Mouse (Mus musculus) MEL (cell line): ENCODE measurements at regions not wholly inside any gene's neighbourhood (a gene's known extent, or its start where the extent isn't known, plus 50 kb on each side); places are given as distances from the start of the nearest gene placed in this dataset.

Source experiments
- DNase-seq: peaks from one replicate; pipeline ENCODE4 v3.0.0; 2011; ENCODE audit warnings: low read depth, low spot score
- H3K27ac ChIP-seq: 2 replicates; pipeline ENCODE4 v1.5.1; 2012; ENCODE audit warnings: low read depth, mild to moderate bottlenecking, control low read depth, low read length, moderate library complexity; ENCODE audit not compliant: control insufficient read depth
- H3K27me3 ChIP-seq, 2 experiments: fragments of 150-350 bp in 1 of 2; sonication (generic) in 1 of 2; 2 replicates each; pipeline ENCODE4 v1.6.1; 2012; ENCODE audit warnings: low read length in 2 of 2, mild to moderate bottlenecking in 2 of 2, improper control_type of control experiment in 1 of 2, moderate library complexity in 1 of 2; ENCODE audit not compliant: insufficient read depth in 2 of 2, control insufficient read depth in 1 of 2
- H3K36me3 ChIP-seq, 2 experiments: 2 replicates each; pipeline ENCODE4 v1.6.1; 2012 to 2014; ENCODE audit warnings: low read length in 2 of 2, improper control_type of control experiment in 1 of 2, inconsistent platforms in 1 of 2, mild to moderate bottlenecking in 1 of 2; ENCODE audit not compliant: insufficient read depth in 2 of 2, control insufficient read depth in 1 of 2
- H3K4me1 ChIP-seq, 2 experiments: fragments of 150-350 bp in 1 of 2; sonication (generic) in 1 of 2; 2 replicates each; pipeline ENCODE4 v1.6.1; 2012; ENCODE audit warnings: low read length in 2 of 2, improper control_type of control experiment in 1 of 2, mild to moderate bottlenecking in 1 of 2; ENCODE audit not compliant: insufficient read depth in 2 of 2, control insufficient read depth in 1 of 2
- H3K4me3 ChIP-seq, 2 experiments: fragments of 150-350 bp in 1 of 2; sonication (generic) in 1 of 2; 2 replicates each; pipeline ENCODE4 v1.5.1; 2012; ENCODE audit warnings: low read depth in 2 of 2, low read length in 2 of 2, mild to moderate bottlenecking in 2 of 2, moderate library complexity in 2 of 2, control low read depth in 1 of 2, improper control_type of control experiment in 1 of 2; ENCODE audit not compliant: control insufficient read depth in 1 of 2, insufficient read depth in 1 of 2
- H3K79me2 ChIP-seq: 2 replicates; pipeline ENCODE4 v1.6.1; 2012; ENCODE audit warnings: mild to moderate bottlenecking, low read length, moderate library complexity; ENCODE audit not compliant: control insufficient read depth, poor library complexity, insufficient read depth
- H3K9ac ChIP-seq: 2 replicates; pipeline ENCODE4 v1.6.1; 2012; ENCODE audit warnings: low read depth, mild to moderate bottlenecking, control low read depth, low read length, moderate library complexity; ENCODE audit not compliant: control insufficient read depth, poor library complexity, severe bottlenecking
- H3K9me3 ChIP-seq: fragments of 150-350 bp; sonication (generic); replicated peaks from 2 replicates; pipeline ENCODE4 v1.6.1; 2012; ENCODE audit warnings: mild to moderate bottlenecking, low read length, improper control_type of control experiment, moderate library complexity; ENCODE audit not compliant: insufficient read depth
- BHLHE40 ChIP-seq: IDR thresholded peaks from 2 replicates; pipeline ENCODE4 v1.6.1; 2012; ENCODE audit warnings: low read depth, mild to moderate bottlenecking, inconsistent platforms, low read length, improper control_type of control experiment, borderline replicate concordance
- CHD1 ChIP-seq: IDR thresholded peaks from 2 replicates; pipeline ENCODE4 v1.6.1; 2012; ENCODE audit warnings: low read depth, mild to moderate bottlenecking, inconsistent platforms, low read length, improper control_type of control experiment
- CHD2 ChIP-seq: IDR thresholded peaks from 2 replicates; pipeline ENCODE4 v1.6.1; 2011; ENCODE audit warnings: low read length, improper control_type of control experiment
- E2F4 ChIP-seq: IDR thresholded peaks from 2 replicates; pipeline ENCODE4 v1.6.1; 2011; ENCODE audit warnings: low read depth, low read length, improper control_type of control experiment, borderline replicate concordance
- ELF1 ChIP-seq: IDR thresholded peaks from 2 replicates; pipeline ENCODE4 v1.6.1; 2014; ENCODE audit warnings: low read depth, mild to moderate bottlenecking, inconsistent platforms, low read length, improper control_type of control experiment, moderate library complexity
- ETS1 ChIP-seq: IDR thresholded peaks from 2 replicates; pipeline ENCODE4 v1.6.1; 2012; ENCODE audit warnings: low read depth, mild to moderate bottlenecking, inconsistent platforms, low read length, improper control_type of control experiment, moderate library complexity
- GABPA ChIP-seq: IDR thresholded peaks from 2 replicates; pipeline ENCODE4 v1.6.1; 2012; ENCODE audit warnings: low read depth, mild to moderate bottlenecking, inconsistent platforms, low read length, improper control_type of control experiment, moderate library complexity
- GATA1 ChIP-seq: IDR thresholded peaks from 2 replicates; pipeline ENCODE4 v1.6.1; 2011; ENCODE audit warnings: low read depth, low read length, improper control_type of control experiment
- HCFC1 ChIP-seq: IDR thresholded peaks from 2 replicates; pipeline ENCODE4 v1.6.1; 2012; ENCODE audit warnings: low read depth, mild to moderate bottlenecking, inconsistent platforms, low read length, improper control_type of control experiment, moderate library complexity
- JUND ChIP-seq: IDR thresholded peaks from 2 replicates; pipeline ENCODE4 v1.6.1; 2011; ENCODE audit warnings: low read depth, mild to moderate bottlenecking, improper control_type of control experiment, low read length
- KAT2A ChIP-seq: conservative IDR thresholded peaks from 2 replicates; pipeline ENCODE4 v1.6.1; 2012; ENCODE audit warnings: low read depth, low read length, improper control_type of control experiment, inconsistent platforms
- MAFK ChIP-seq: IDR thresholded peaks from 2 replicates; pipeline ENCODE4 v1.6.1; 2011; ENCODE audit warnings: low read depth, mild to moderate bottlenecking, low read length, improper control_type of control experiment, borderline replicate concordance
- MAX ChIP-seq: IDR thresholded peaks from 2 replicates; pipeline ENCODE4 v1.6.1; 2011; ENCODE audit warnings: low read length, improper control_type of control experiment
- MEF2A ChIP-seq: IDR thresholded peaks from 2 replicates; pipeline ENCODE4 v1.6.1; 2014; ENCODE audit warnings: low read depth, mild to moderate bottlenecking, inconsistent platforms, low read length, improper control_type of control experiment; ENCODE audit not compliant: poor library complexity, insufficient replicate concordance, severe bottlenecking; ENCODE audit errors: extremely low read depth
- MXI1 ChIP-seq: IDR thresholded peaks from 2 replicates; pipeline ENCODE4 v1.6.1; 2011; ENCODE audit warnings: mild to moderate bottlenecking, low read depth, low read length, improper control_type of control experiment
- NELFE ChIP-seq: IDR thresholded peaks from 2 replicates; pipeline ENCODE4 v1.6.1; 2011; ENCODE audit warnings: low read depth, low read length, improper control_type of control experiment
- POLR2A ChIP-seq, 2 experiments: IDR thresholded peaks; 2 replicates each; pipeline ENCODE4 v1.6.1; 2011 to 2012; ENCODE audit warnings: low read length in 2 of 2, mild to moderate bottlenecking in 2 of 2, control low read depth in 1 of 2, improper control_type of control experiment in 1 of 2, low read depth in 1 of 2, moderate library complexity in 1 of 2; ENCODE audit not compliant: control insufficient read depth in 1 of 2, insufficient read depth in 1 of 2, poor library complexity in 1 of 2
- POLR2AphosphoS2 ChIP-seq: IDR thresholded peaks from 2 replicates; pipeline ENCODE4 v1.6.1; 2011; ENCODE audit warnings: low read length, improper control_type of control experiment
- POLR2AphosphoS5 ChIP-seq: IDR thresholded peaks from 2 replicates; pipeline ENCODE4 v1.6.1; 2012; ENCODE audit warnings: low read depth, borderline replicate concordance, mild to moderate bottlenecking, inconsistent platforms, low read length, moderate library complexity, mixed read lengths
- TBP ChIP-seq: IDR thresholded peaks from 2 replicates; pipeline ENCODE4 v1.8.0; 2011; ENCODE audit warnings: low read depth, low read length, improper control_type of control experiment
- TCF12 ChIP-seq: IDR thresholded peaks from 2 replicates; pipeline ENCODE4 v1.6.1; 2014; ENCODE audit warnings: low read depth, mild to moderate bottlenecking, inconsistent platforms, low read length, improper control_type of control experiment, moderate library complexity
- USF1 ChIP-seq: IDR thresholded peaks from 2 replicates; pipeline ENCODE4 v1.6.1; 2014; ENCODE audit warnings: low read depth, mild to moderate bottlenecking, inconsistent platforms, low read length, improper control_type of control experiment, moderate library complexity
- USF2 ChIP-seq, 2 experiments: IDR thresholded peaks; 2 replicates each; pipeline ENCODE4 v1.6.1; 2011 to 2012; ENCODE audit warnings: improper control_type of control experiment in 2 of 2, low read length in 2 of 2, borderline replicate concordance in 1 of 2, inconsistent platforms in 1 of 2, low read depth in 1 of 2, mild to moderate bottlenecking in 1 of 2; ENCODE audit not compliant: insufficient read depth in 1 of 2

GRCm38 (mm10) chr6:16144538-16144937, 424.1 kb downstream of the Mdfic start (continued):
- TF ChIP-seq ELF1, result no peak

GRCm38 (mm10) chr6:16150535-16150934, 430.1 kb downstream of the Mdfic start:
- TF ChIP-seq MXI1 (no peak), MAFK (no peak)
- no peaks in the 10 kb centered on the region for H3K4me1 ChIP-seq
- H3K79me2 ChIP-seq, result no peaks in the 10 kb centered on the region
- H3K9ac ChIP-seq, result no peak overlapping the region
- H3K27ac ChIP-seq, result no peak overlapping the region
- no peak overlapping the region for H3K4me3 ChIP-seq
- no peaks in the 10 kb centered on the region for H3K36me3 ChIP-seq
- H3K27me3 ChIP-seq, result no peaks in the 10 kb centered on the region
- H3K9me3 ChIP-seq, result no peaks in the 10 kb centered on the region
- no peak for DNase-seq

DNA sequence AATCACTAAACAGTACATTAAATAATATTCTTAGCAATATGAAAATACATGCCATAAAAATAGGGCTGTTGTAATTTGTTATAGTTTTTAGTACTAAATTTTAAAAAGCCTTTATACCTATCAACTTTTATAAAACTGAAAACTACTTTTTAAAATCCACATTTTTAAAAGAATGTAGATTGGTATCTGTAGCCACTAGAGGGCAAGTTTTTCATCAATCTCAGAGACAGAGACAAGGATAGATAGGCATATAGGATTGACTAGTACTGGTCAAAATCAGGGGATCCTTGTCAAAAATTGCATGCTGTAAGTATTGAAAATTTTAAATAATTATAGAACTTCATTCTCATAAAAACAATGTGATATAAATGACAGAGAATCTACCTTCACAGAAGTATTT, 431.0 kb downstream of the Mdfic start:
- Histone ChIP-seq H3K36me3 (no peaks in the 10 kb centered on the region), H3K27me3 (no peaks in the 10 kb centered on the region), H3K79me2 (no peaks in the 10 kb centered on the region), H3K27ac (no peak overlapping the region), H3K4me1 (no peaks in the 10 kb centered on the region), H3K4me3 (no peak overlapping the region), H3K9ac (no peak overlapping the region), H3K9me3 (no peaks in the 10 kb centered on the region)
- TF ChIP-seq CHD2 (no peak), MEF2A (no peak), CHD1 (no peak), GABPA (no peak), GATA1 (no peak), ELF1 (no peak), POLR2A (IDR thresholded peaks at IDR 0.05; ENCODE audit: control insufficient read depth in 1 of 2, insufficient read depth in 1 of 2, low read depth in 1 of 2, low read length in 2 of 2, poor library complexity in 1 of 2) (no peak), POLR2AphosphoS2 (no peak), ETS1 (no peak), HCFC1 (no peak), USF1 (no peak), KAT2A (no peak)
- no peak for DNase-seq

- no peaks in the 10 kb centered on the region for H3K36me3 ChIP-seq
- no peaks in the 10 kb centered on the region for H3K79me2 ChIP-seq
- H3K9me3 ChIP-seq, result no peaks in the 10 kb centered on the region
- no peaks in the 10 kb centered on the region for H3K4me1 ChIP-seq
- H3K9ac ChIP-seq, result no peak overlapping the region
- no peaks in the 10 kb centered on the region for H3K27me3 ChIP-seq
- H3K4me3 ChIP-seq, result no peak overlapping the region
- TF ChIP-seq KAT2A (no peak), MAX (no peak), TBP (no peak), USF2 (IDR thresholded peaks at IDR 0.05; ENCODE audit: borderline replicate concordance in 1 of 2, insufficient read depth in 1 of 2, low read depth in 1 of 2, low read length in 2 of 2) (no peak), CHD2 (no peak), CHD1 (no peak), USF1 (no peak), TCF12 (no peak), MXI1 (no peak), HCFC1 (no peak), GABPA (no peak), POLR2AphosphoS2 (no peak), NELFE (no peak), E2F4 (no peak), POLR2AphosphoS5 (no peak), JUND (no peak), BHLHE40 (no peak)
- TF ChIP-seq, all 39 proteins: peak for 0
- DNase-seq, result no peak
- H3K27ac ChIP-seq, result no peak overlapping the region
Observed at GRCm38 (mm10) chr6:16152691-16153090, 432.2 kb downstream of the Mdfic start.
